Mouse (Mus musculus) limb, embryonic 13.5 days (tissue): ENCODE results near the gene Cutal. TPM values are rescaled to one million over a fixed set of nuclear protein-coding genes. Genes with fewer than 3 reads are reported as not detected.
"Not testable (repeated sequence)": the region's sequence is repeated elsewhere in the genome, so short reads cannot be mapped to it uniquely, and the experiment has no call there.

ENCODE experiments used
- ATAC-seq: fragments of 200-750 bp; cut with Nextera tagmentation; 2 replicates; pipeline ENCODE4 v1.8.0; 2017; ENCODE audit warnings: low read depth, moderate number of reproducible peaks, moderate TSS enrichment; ENCODE audit not compliant: low FRiP score
- H3K27ac ChIP-seq: fragments of 300-500 bp; sonication (generic); 2 replicates; pipeline ENCODE4 v1.5.1; 2015; ENCODE audit warnings: inconsistent platforms, mild to moderate bottlenecking, moderate library complexity
- H3K27me3 ChIP-seq: fragments of 300-500 bp; sonication (generic); 2 replicates; pipeline ENCODE4 v1.6.1; 2015; ENCODE audit warnings: mild to moderate bottlenecking, inconsistent platforms
- H3K36me3 ChIP-seq: fragments of 300-500 bp; sonication (generic); 2 replicates; pipeline ENCODE4 v1.6.1; 2015; ENCODE audit warnings: inconsistent platforms, mild to moderate bottlenecking, moderate library complexity
- H3K4me1 ChIP-seq: fragments of 300-500 bp; sonication (generic); 2 replicates; pipeline ENCODE4 v1.6.1; 2015; ENCODE audit warnings: inconsistent platforms
- H3K4me2 ChIP-seq: fragments of 300-500 bp; sonication (generic); replicated peaks from 2 replicates; pipeline ENCODE4 v1.6.1; 2015; ENCODE audit warnings: inconsistent platforms, mild to moderate bottlenecking, moderate library complexity
- H3K4me3 ChIP-seq: fragments of 300-500 bp; sonication (generic); 2 replicates; pipeline ENCODE4 v1.5.1; 2015; ENCODE audit warnings: moderate library complexity, mild to moderate bottlenecking, inconsistent platforms
- H3K9ac ChIP-seq: fragments of 300-500 bp; sonication (generic); 2 replicates; pipeline ENCODE4 v1.6.1; 2015; ENCODE audit warnings: mild to moderate bottlenecking, inconsistent platforms
- H3K9me3 ChIP-seq: fragments of 300-500 bp; sonication (generic); 2 replicates; pipeline ENCODE4 v1.6.1; 2016; ENCODE audit warnings: inconsistent platforms
- WGBS: fragments of 180-500 bp; shearing (Covaris S2); methylation state at CpG from one replicate; pipeline ENCODE4 v1.1.7; 2015; 5-methylcytosine and 5-hydroxymethylcytosine counted together
- polyA plus RNA-seq: library from polyadenylated mRNA; unstranded; fragments of >200 nt; fragmentation: Nextera tagmentation; extraction: Ambion mirVana; gene quantifications from 2 replicates; pipeline ENCODE4 v1.2.1, GENCODE M21; 2015

Gene Cutal
- polyA plus RNA-seq = 0.09 and 0.26 TPM in 2 replicates

DNA sequence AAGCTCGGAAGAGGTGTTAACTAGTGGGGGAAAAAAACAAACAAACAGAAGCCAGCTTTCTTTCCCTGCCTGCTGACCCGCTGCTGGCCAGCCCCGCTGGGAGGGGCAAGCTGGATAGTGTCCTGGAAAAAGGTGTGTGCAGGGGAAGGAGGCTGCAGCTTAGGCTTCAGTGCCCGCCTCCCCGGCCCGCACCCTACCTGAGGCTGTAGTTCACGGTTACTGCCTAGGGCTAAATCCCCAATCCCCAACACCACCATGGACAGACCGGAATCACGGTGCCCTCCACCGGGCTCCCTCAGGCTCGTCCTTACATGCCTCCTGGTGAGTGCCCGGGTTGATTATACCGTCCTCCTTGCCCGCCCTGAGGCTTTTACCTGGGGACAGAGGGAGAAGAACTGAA is at the start of gene Cutal:
Cutal (plus strand) TSS at position 126 of the 400 bp plus-strand sequence.
- no peak for ATAC-seq
- Histone ChIP-seq H3K27ac (no peak within 1 kb of the TSS), H3K4me2 (peak within 1 kb of the TSS; percentile 49), H3K9ac (peak within 1 kb of the TSS; percentile 53; the same call in 1 of the 2 replicates), H3K36me3 (no peaks in the 10 kb centered on the region), H3K4me1 (peaks cover 23% of the 10 kb centered on the region), H3K9me3 (no peaks in the 10 kb centered on the region), H3K4me3 (peak within 1 kb of the TSS; percentile 22), H3K27me3 (peaks cover 53% of the 10 kb centered on the region)
- WGBS = 3% methylated on average over 14 of the region's 14 CpGs

DNA sequence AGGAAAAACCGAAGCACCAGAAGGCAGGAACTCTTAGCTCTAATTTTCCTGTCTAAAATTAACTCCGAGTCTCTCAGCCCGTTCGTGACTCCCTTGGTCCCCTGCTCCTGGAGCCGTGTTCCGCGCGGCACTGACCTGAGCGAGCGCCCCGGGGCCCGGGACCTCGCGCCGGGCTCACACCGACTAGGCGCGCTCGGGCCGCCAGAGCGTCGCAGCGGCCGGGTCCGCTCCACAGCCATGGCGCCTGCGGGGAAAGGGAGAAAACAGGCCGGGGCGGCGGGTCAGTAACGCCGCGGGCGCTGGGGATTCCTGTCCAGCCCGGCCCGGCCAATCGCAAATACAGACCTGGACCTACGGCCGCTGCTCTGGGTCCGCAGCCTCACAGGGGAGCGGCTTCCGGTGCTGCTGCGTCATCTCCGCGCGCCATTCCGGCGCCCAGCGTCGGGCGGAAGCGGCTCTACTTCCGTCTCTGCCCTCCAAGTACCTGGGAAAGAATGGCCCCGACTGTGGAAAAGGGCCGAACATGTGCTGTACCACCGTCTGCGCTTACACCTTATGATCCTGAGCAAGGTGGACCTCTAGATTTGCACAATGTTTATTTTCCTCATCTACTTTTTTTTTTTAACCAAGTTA is 48.3 kb upstream of the Cutal start, which contains the start of gene Fbxw2:
Fbxw2 (minus strand) TSS at position 485 of the 633 bp plus-strand sequence.
- H3K36me3 ChIP-seq = peaks cover 13% of the 10 kb centered on the region
- peak within 1 kb of the TSS; percentile 96 for H3K9ac ChIP-seq
- peaks cover 9% of the 10 kb centered on the region for H3K9me3 ChIP-seq
- peak; percentile 99 for ATAC-seq
- H3K4me3 ChIP-seq = peak within 1 kb of the TSS; percentile 95
- H3K27ac ChIP-seq = peak within 1 kb of the TSS; percentile 75
- WGBS = under 1% methylated on average over 57 of the region's 57 CpGs
- H3K4me1 ChIP-seq = peaks cover 17% of the 10 kb centered on the region
- peak within 1 kb of the TSS; percentile 84 for H3K4me2 ChIP-seq
- H3K27me3 ChIP-seq = peaks cover 6% of the 10 kb centered on the region; the same call in 1 of the 2 replicates

DNA sequence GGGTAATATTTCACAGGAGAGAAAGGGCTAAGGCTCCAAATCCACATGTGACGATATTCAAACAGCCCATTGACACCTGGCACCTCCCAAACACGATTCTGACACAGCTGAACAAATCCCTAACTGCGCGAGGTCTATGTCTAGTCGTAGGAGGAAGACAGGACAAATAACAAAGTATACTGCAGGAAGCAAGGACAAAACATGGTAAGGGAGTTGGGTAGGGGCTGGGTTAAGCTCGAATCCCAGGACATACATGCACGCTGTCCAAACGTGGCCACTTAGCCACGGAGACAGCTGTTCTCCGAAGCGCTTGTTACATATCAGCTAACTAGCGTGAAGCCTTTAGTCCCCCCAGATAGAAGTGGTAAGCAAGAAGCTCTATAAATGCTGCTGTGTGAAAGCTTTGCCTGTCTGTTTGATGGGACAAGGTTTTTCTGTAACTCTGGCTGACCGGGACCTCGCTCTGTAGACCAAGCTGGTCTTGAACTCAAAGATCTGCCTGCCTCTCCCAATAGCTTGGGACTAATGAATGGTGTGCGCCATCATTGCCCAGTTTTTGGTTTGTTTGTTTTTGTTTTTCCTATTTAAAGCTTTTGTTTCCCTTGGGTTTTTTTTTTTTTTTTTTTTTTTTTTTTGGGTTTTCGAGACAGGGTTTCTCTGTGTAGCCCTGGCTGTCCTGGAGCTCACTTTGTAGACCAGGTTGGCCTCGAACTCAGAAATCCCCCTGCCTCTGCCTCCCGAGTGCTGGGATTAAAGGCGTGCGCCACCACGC is 47.5 kb upstream of the Cutal start:
- Histone ChIP-seq H3K27ac (peak overlapping the region; percentile 75; the same call in 1 of the 2 replicates), H3K4me2 (peak overlapping the region; percentile 84), H3K27me3 (peaks cover 6% of the 10 kb centered on the region; the same call in 1 of the 2 replicates), H3K9me3 (peaks cover 9% of the 10 kb centered on the region), H3K4me3 (peak overlapping the region; percentile 95), H3K36me3 (peaks cover 9% of the 10 kb centered on the region), H3K9ac (peak overlapping the region; percentile 96), H3K4me1 (peaks cover 17% of the 10 kb centered on the region)
- 34% methylated on average over 20 of the region's 21 CpGs for WGBS
- peak; percentile 12; the same call in 1 of the 2 replicates for ATAC-seq

DNA sequence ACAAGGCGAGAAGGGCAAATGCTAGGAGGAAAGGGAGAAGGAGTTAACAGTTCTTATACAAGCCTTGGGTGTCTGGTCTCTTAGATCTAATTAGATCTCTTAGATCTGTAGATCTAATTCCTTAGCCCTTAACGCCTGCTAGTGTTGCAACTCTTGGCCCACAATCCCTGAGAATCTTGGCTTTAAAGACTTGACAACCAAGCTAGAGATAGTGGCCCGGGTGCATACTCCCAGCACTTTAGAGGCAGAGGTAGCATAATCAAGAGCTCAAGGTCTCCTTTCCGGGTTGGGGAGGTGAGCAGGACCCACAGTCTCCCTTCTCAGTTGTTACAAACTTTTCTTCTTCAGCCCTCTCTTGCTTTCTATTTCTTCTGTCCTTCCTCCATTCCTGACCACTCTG is 46.6 kb upstream of the Cutal start:
- 87% methylated on average over 4 of the region's 4 CpGs for WGBS
- H3K27me3 ChIP-seq = peaks cover 6% of the 10 kb centered on the region; the same call in 1 of the 2 replicates
- no peak overlapping the region for H3K27ac ChIP-seq
- no peak overlapping the region for H3K4me2 ChIP-seq
- H3K9ac ChIP-seq = no peak overlapping the region
- no peak for ATAC-seq
- peaks cover 17% of the 10 kb centered on the region for H3K4me1 ChIP-seq
- H3K4me3 ChIP-seq = no peak overlapping the region
- peaks cover 9% of the 10 kb centered on the region for H3K9me3 ChIP-seq
- H3K36me3 ChIP-seq = peaks cover 2% of the 10 kb centered on the region

DNA sequence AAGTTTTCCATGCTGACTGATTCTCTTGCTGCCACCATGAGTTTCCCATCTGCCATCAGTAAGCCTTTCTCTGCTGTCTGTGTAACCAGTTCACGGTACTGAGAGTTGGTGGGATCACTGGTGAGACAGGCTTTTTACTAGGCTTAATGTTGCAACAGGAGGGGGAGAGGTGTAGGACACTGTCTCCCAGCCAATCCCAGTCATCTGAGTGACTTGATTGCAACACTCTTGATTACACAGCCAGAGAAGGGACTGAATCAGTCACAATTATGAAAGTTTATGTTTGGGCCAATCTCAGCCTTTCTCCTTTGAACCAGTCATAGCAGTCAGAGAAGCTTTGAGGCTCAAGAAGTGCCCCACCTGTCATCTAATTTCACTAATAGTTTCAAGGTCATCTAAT is 46.2 kb upstream of the Cutal start:
- Histone ChIP-seq H3K9me3 (peaks cover 9% of the 10 kb centered on the region), H3K27ac (no peak overlapping the region)
- no peak for ATAC-seq

GRCm38 (mm10) chr2:34830066-34830465 is 44.1 kb upstream of the Cutal start:
- WGBS = 93% methylated on average over 17 of the region's 17 CpGs
- not testable (repeated sequence) for H3K9me3 ChIP-seq, H3K4me2 ChIP-seq, H3K4me1 ChIP-seq, ATAC-seq, H3K27ac ChIP-seq, H3K4me3 ChIP-seq, H3K9ac ChIP-seq, H3K36me3 ChIP-seq, H3K27me3 ChIP-seq

More for the DNA sequence above, 46.2 kb upstream of the Cutal start:
- Histone ChIP-seq H3K36me3 (no peaks in the 10 kb centered on the region), H3K4me2 (no peak overlapping the region), H3K9ac (no peak overlapping the region), H3K4me3 (no peak overlapping the region), H3K4me1 (peaks cover 17% of the 10 kb centered on the region), H3K27me3 (peaks cover 6% of the 10 kb centered on the region; the same call in 1 of the 2 replicates)
- WGBS = 88% methylated on average over 1 of the region's 1 CpGs

- not testable (repeated sequence) for H3K27ac ChIP-seq, H3K4me2 ChIP-seq, H3K27me3 ChIP-seq, H3K9me3 ChIP-seq, H3K4me3 ChIP-seq, H3K4me1 ChIP-seq, H3K9ac ChIP-seq, H3K36me3 ChIP-seq, ATAC-seq
- WGBS = 65% methylated on average over 11 of the region's 11 CpGs
Observed at GRCm38 (mm10) chr2:34832766-34833457, 41.3 kb upstream of the Cutal start, which contains the start of gene Gm34653. Gene Gm34653 (plus strand): TSS chr2:34833007.

- no peaks in the 10 kb centered on the region for H3K36me3 ChIP-seq
- no peaks in the 10 kb centered on the region for H3K27me3 ChIP-seq
- no peak overlapping the region for H3K4me3 ChIP-seq
- H3K27ac ChIP-seq = no peak overlapping the region
- WGBS = 81% methylated on average over 17 of the region's 17 CpGs
- no peak for ATAC-seq
- no peaks in the 10 kb centered on the region for H3K4me1 ChIP-seq
- peaks cover 9% of the 10 kb centered on the region for H3K9me3 ChIP-seq
- H3K4me2 ChIP-seq = no peak overlapping the region
- no peak overlapping the region for H3K9ac ChIP-seq
Observed at GRCm38 (mm10) chr2:34833624-34834023, 40.6 kb upstream of the Cutal start.

GRCm38 (mm10) chr2:34835669-34836068 is 38.5 kb upstream of the Cutal start:
- Histone ChIP-seq H3K4me1 (no peaks in the 10 kb centered on the region), H3K27ac (no peak overlapping the region), H3K4me3 (no peak overlapping the region), H3K9me3 (no peaks in the 10 kb centered on the region), H3K9ac (no peak overlapping the region), H3K36me3 (no peaks in the 10 kb centered on the region), H3K4me2 (no peak overlapping the region), H3K27me3 (no peaks in the 10 kb centered on the region)
- 74% methylated on average over 3 of the region's 3 CpGs for WGBS
- ATAC-seq = no peak

DNA sequence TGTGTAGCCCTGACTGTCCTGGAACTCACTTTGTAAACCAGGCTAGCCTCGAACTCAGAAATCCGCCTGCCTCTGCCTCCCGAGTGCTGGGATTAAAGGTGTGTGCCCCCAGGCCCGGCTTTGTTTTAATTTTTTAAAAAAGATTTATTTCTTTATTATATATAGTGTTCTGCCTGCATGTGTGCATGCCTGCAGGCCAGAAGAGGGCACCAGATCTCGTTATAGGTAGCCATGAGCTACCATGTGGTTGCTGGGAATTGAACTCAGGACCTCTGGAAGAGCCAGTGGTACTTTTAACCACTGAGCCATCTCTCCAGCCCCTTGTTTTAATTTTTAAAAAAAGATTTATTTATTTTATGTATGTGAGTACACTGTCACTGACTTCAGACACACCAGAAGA is 34.1 kb upstream of the Cutal start:
- not testable (repeated sequence) for ATAC-seq, H3K9me3 ChIP-seq, H3K4me3 ChIP-seq, H3K27me3 ChIP-seq, H3K9ac ChIP-seq, H3K27ac ChIP-seq, H3K4me2 ChIP-seq, H3K4me1 ChIP-seq, H3K36me3 ChIP-seq
- WGBS = 85% methylated on average over 5 of the region's 5 CpGs

GRCm38 (mm10) chr2:34841706-34842105 is 32.5 kb upstream of the Cutal start:
- no peaks in the 10 kb centered on the region for H3K9me3 ChIP-seq
- no peaks in the 10 kb centered on the region for H3K4me1 ChIP-seq
- no peak overlapping the region for H3K4me3 ChIP-seq
- no peaks in the 10 kb centered on the region for H3K27me3 ChIP-seq
- no peaks in the 10 kb centered on the region for H3K36me3 ChIP-seq
- no peak overlapping the region for H3K9ac ChIP-seq
- no peak overlapping the region for H3K27ac ChIP-seq
- WGBS = 92% methylated on average over 8 of the region's 8 CpGs
- no peak overlapping the region for H3K4me2 ChIP-seq
- no peak for ATAC-seq
